Mouse (Mus musculus): ENCODE data around the gene Irs2. TPM values are rescaled to one million over a fixed set of nuclear protein-coding genes. Genes with fewer than 3 reads are reported as not detected.

The Irs2 gene
- polyA plus RNA-seq, 1 experiment: 31.2 TPM

DNA sequence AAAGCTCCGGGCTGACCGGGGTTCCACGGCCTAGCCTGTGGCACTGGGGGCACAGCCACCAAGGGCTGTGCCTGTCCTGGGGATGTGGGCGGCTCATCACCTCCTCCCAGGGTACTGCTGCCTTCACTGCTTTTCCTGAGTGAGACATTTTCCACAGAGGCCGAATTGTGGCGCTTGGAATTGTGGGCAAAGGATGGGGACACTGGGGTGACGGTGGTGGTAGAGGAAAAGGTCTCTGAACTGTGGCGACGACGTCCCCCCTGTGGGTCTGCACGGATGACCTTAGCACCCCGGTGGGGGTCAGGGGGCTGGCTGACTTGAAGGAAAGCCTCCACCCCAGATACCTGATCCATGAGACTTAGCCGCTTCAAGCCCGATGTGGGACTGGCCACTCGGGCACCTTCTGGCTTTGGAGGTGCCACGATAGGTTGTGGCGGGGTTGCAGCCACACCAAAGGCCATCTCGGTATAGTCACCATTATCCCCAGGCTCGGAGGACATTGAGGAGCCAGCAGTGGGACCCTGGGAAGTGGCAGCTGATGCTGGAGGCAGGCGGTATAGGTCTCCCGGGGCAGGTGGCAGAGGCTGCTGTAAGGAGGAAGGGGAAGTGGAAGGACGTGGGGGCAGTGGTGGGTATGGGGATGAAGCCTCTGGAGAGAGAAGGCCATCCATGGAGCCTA lies 3.3 kb downstream of the Irs2 start:
- no peak overlapping the region for H3K27ac ChIP-seq (ENCODE audit: insufficient read depth, low read depth, low read length)

DNA sequence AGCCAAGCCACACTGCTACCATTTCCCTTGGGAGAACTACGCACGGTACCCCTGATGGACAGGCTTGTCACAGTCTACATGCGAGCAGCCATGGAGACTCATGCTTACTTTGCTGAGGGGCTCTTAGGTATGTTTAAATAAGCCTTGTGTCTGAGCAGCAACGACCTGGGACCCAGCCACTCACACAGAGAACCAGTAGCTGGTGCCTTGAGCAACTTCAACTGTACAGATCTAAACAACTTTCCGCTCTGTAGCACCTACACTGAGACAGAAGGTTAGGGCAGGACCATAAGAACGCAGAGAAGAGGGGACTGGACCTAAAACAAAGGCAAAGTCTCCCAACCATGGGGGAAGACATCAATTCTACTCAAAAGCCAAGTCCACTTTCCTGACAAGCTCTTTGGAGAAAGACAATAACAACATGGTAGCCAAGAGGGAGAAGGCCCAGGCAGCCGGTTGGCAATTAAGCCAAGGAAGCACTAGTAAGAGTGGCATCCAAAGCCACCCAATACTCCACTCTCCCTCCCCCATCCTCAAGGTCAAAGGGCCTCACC lies 4.3 kb downstream of the Irs2 start:
- Histone ChIP-seq H3K4me3 (ENCODE audit: low read depth, low read length) (peak overlapping the region; percentile 91), H3K27me3 (ENCODE audit: control insufficient read depth, insufficient read depth, low read length) (no peaks in the 10 kb centered on the region), H3K27ac (ENCODE audit: insufficient read depth, low read depth, low read length) (0 out of 2 replicates have a peak overlapping the region, but pooled peaks have one; percentile 2), H3K36me3 (ENCODE audit: control insufficient read depth, insufficient read depth, low read length) (peaks cover 13% of the 10 kb centered on the region), H3K4me1 (ENCODE audit: control insufficient read depth, insufficient read depth, insufficient read length, low read length) (peaks cover 41% of the 10 kb centered on the region)
- 45% methylated on average over 7 of the region's 7 CpGs for WGBS
- TF ChIP-seq POLR2A (IDR thresholded peaks at IDR 0.05; ENCODE audit: low read depth, low read length) (no peak), CTCF (IDR thresholded peaks at IDR 0.05; ENCODE audit: extremely low read depth, insufficient read length, insufficient replicate concordance, low read depth, low read length) (no peak)

More for the DNA sequence above, 3.3 kb downstream of the Irs2 start:
- H3K4me1 ChIP-seq (ENCODE audit: control insufficient read depth, insufficient read depth, insufficient read length, low read length): peaks cover 41% of the 10 kb centered on the region
- H3K27me3 ChIP-seq (ENCODE audit: control insufficient read depth, insufficient read depth, low read length): no peaks in the 10 kb centered on the region
- 83% methylated on average over 22 of the region's 22 CpGs for WGBS
- H3K36me3 ChIP-seq (ENCODE audit: control insufficient read depth, insufficient read depth, low read length): peaks cover 13% of the 10 kb centered on the region
- peak overlapping the region; percentile 91 for H3K4me3 ChIP-seq (ENCODE audit: low read depth, low read length)
- TF ChIP-seq CTCF (IDR thresholded peaks at IDR 0.05; ENCODE audit: extremely low read depth, insufficient read length, insufficient replicate concordance, low read depth, low read length) (no peak), POLR2A (IDR thresholded peaks at IDR 0.05; ENCODE audit: low read depth, low read length) (no peak)

DNA sequence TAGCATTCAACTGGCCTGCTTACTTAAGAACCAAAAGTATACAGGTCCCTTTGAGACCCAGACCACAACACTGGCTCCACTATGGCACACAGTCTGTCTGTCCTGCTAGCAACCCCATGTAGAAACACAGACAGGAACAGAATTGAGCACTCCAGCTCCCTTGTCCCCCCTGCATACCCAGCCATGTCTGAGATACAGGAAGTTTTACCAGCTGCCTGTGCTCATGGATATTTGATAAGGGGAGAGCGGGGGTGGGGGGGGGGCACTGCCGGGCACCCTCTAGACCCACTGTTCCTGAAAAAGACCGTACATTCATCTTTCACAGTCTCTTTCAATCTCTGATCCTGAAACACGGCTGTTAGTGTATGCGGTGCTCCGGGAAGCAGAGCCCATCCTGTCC lies 5.0 kb downstream of the Irs2 start:
- H3K27me3 ChIP-seq (ENCODE audit: control insufficient read depth, insufficient read depth, low read length): no peaks in the 10 kb centered on the region
- WGBS: 17% methylated on average over 6 of the region's 6 CpGs
- TF ChIP-seq CTCF (IDR thresholded peaks at IDR 0.05; ENCODE audit: extremely low read depth, insufficient read length, insufficient replicate concordance, low read depth, low read length) (no peak), POLR2A (IDR thresholded peaks at IDR 0.05; ENCODE audit: low read depth, low read length) (no peak)
- H3K4me3 ChIP-seq (ENCODE audit: low read depth, low read length): peak overlapping the region; percentile 91
- peaks cover 41% of the 10 kb centered on the region for H3K4me1 ChIP-seq (ENCODE audit: control insufficient read depth, insufficient read depth, insufficient read length, low read length)
- peaks cover 17% of the 10 kb centered on the region for H3K36me3 ChIP-seq (ENCODE audit: control insufficient read depth, insufficient read depth, low read length)
- no peak overlapping the region for H3K27ac ChIP-seq (ENCODE audit: insufficient read depth, low read depth, low read length)

GRCm38 (mm10) chr8:11002816-11003215 lies 5.4 kb downstream of the Irs2 start:
- no peak overlapping the region for H3K27ac ChIP-seq (ENCODE audit: insufficient read depth, low read depth, low read length)

GRCm38 (mm10) chr8:11001062-11001549 lies 7.2 kb downstream of the Irs2 start:
- TF ChIP-seq POLR2A (IDR thresholded peaks at IDR 0.05; ENCODE audit: low read depth, low read length) (no peak), CTCF (IDR thresholded peaks at IDR 0.05; ENCODE audit: extremely low read depth, insufficient read length, insufficient replicate concordance, low read depth, low read length) (no peak)
- Histone ChIP-seq H3K4me3 (ENCODE audit: low read depth, low read length) (peak overlapping the region; percentile 34), H3K4me1 (ENCODE audit: control insufficient read depth, insufficient read depth, insufficient read length, low read length) (peaks cover 35% of the 10 kb centered on the region), H3K36me3 (ENCODE audit: control insufficient read depth, insufficient read depth, low read length) (peaks cover 26% of the 10 kb centered on the region), H3K27me3 (ENCODE audit: control insufficient read depth, insufficient read depth, low read length) (no peaks in the 10 kb centered on the region), H3K27ac (ENCODE audit: insufficient read depth, low read depth, low read length) (peak overlapping the region; percentile 5; the same call in 1 of the 2 replicates)
- WGBS: 2% methylated on average over 6 of the region's 6 CpGs

More at GRCm38 (mm10) chr8:11002816-11003215, 5.4 kb downstream of the Irs2 start:
- Histone ChIP-seq H3K27me3 (ENCODE audit: control insufficient read depth, insufficient read depth, low read length) (no peaks in the 10 kb centered on the region), H3K4me3 (ENCODE audit: low read depth, low read length) (no peak overlapping the region; the same call in 1 of the 2 replicates), H3K4me1 (ENCODE audit: control insufficient read depth, insufficient read depth, insufficient read length, low read length) (peaks cover 41% of the 10 kb centered on the region), H3K36me3 (ENCODE audit: control insufficient read depth, insufficient read depth, low read length) (peaks cover 19% of the 10 kb centered on the region)
- 46% methylated on average over 6 of the region's 6 CpGs for WGBS
- TF ChIP-seq POLR2A (IDR thresholded peaks at IDR 0.05; ENCODE audit: low read depth, low read length) (no peak), CTCF (IDR thresholded peaks at IDR 0.05; ENCODE audit: extremely low read depth, insufficient read length, insufficient replicate concordance, low read depth, low read length) (no peak)

DNA sequence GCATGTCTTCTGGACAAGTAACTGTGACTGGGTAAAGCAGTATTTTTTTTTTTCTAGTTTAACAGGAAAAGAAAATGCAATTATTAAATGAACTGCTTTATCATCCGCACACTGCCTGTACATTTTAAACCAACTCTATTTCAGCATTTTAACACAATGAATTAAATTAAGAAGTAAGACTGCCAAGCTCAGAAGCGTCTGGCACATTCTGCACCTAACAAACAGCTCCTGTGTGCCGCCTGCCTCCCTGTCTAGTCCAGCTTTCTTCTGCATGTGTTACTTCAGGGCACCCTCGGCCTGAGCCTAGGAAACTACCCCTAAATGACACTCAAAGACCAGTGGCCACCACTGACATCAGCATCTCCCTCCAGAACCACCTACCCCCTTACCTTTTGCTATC lies 8.7 kb downstream of the Irs2 start:
- H3K36me3 ChIP-seq (ENCODE audit: control insufficient read depth, insufficient read depth, low read length): peaks cover 15% of the 10 kb centered on the region
- 83% methylated on average over 4 of the region's 4 CpGs for WGBS
- H3K4me1 ChIP-seq (ENCODE audit: control insufficient read depth, insufficient read depth, insufficient read length, low read length): peaks cover 29% of the 10 kb centered on the region
- TF ChIP-seq CTCF (IDR thresholded peaks at IDR 0.05; ENCODE audit: extremely low read depth, insufficient read length, insufficient replicate concordance, low read depth, low read length) (no peak), POLR2A (IDR thresholded peaks at IDR 0.05; ENCODE audit: low read depth, low read length) (no peak)
- no peak overlapping the region for H3K27ac ChIP-seq (ENCODE audit: insufficient read depth, low read depth, low read length)
- no peak overlapping the region for H3K4me3 ChIP-seq (ENCODE audit: low read depth, low read length)
- H3K27me3 ChIP-seq (ENCODE audit: control insufficient read depth, insufficient read depth, low read length): no peaks in the 10 kb centered on the region

DNA sequence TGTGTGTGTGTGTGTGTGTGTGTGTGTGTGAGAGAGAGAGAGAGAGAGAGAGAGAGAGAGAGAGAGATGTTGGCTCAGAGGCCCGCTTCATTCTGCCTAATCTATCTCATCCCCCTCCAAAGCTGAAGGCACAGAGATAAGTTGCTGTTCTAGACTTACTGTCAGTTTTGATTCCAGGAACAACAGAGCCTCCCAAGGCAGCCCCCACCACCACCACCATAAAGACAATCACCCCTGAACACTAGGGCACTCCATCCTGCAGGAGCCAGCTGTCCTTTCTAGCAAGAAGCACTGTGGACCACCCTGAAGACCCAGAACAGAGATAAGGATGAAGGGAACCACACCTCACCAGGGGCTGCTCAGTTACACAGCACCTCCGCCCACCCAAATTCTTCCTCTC lies 12.0 kb downstream of the Irs2 start:
- Histone ChIP-seq H3K36me3 (ENCODE audit: control insufficient read depth, insufficient read depth, low read length) (peaks cover 14% of the 10 kb centered on the region), H3K27me3 (ENCODE audit: control insufficient read depth, insufficient read depth, low read length) (no peaks in the 10 kb centered on the region), H3K4me3 (ENCODE audit: low read depth, low read length) (no peak overlapping the region), H3K27ac (ENCODE audit: insufficient read depth, low read depth, low read length) (no peak overlapping the region), H3K4me1 (ENCODE audit: control insufficient read depth, insufficient read depth, insufficient read length, low read length) (peaks cover 23% of the 10 kb centered on the region)
- TF ChIP-seq CTCF (IDR thresholded peaks at IDR 0.05; ENCODE audit: extremely low read depth, insufficient read length, insufficient replicate concordance, low read depth, low read length) (no peak), POLR2A (IDR thresholded peaks at IDR 0.05; ENCODE audit: low read depth, low read length) (no peak)
- WGBS: 93% methylated on average over 2 of the region's 2 CpGs

Data from small intestine, adult 2 months (tissue).